Mouse (Mus musculus) lung, adult 2 months (tissue): ENCODE data around the gene Tnfsf8. TPM values are rescaled to one million over a fixed set of nuclear protein-coding genes. Genes with fewer than 3 reads are reported as not detected.

Experiments used
- DNase-seq: peaks from one replicate; pipeline ENCODE4 v3.0.0; 2022
- H3K4me1 ChIP-seq: fragments of 200-500 bp; 2 replicates; pipeline ENCODE4 v1.6.1; 2011; ENCODE audit warnings: low read length; ENCODE audit not compliant: control insufficient read depth, insufficient read depth
- H3K4me3 ChIP-seq: fragments of 200-500 bp; replicated peaks from 2 replicates; pipeline ENCODE3; 2011; ENCODE audit warnings: low read depth, mild to moderate bottlenecking, control low read depth, low read length; ENCODE audit errors: extremely low read depth
- CTCF ChIP-seq: fragments of 200-500 bp; IDR thresholded peaks from 2 replicates; pipeline ENCODE4 v1.5.1; 2011; ENCODE audit warnings: mild to moderate bottlenecking, low read length, control low read depth; ENCODE audit not compliant: insufficient read depth
- POLR2A ChIP-seq: fragments of 200-500 bp; IDR thresholded peaks from 2 replicates; pipeline ENCODE4 v1.6.1; 2011; ENCODE audit warnings: low read depth, mild to moderate bottlenecking, control low read depth, low read length, borderline replicate concordance; ENCODE audit errors: extremely low read depth
- WGBS: fragments of 180-500 bp; shearing (Covaris S2); methylation state at CpG from one replicate; pipeline ENCODE4 v1.1.7; 2018; 5-methylcytosine and 5-hydroxymethylcytosine counted together
- polyA plus RNA-seq: library from polyadenylated mRNA; depleted of rRNA; stranded (reverse); fragments of >200 nt; gene quantifications from 2 replicates; pipeline ENCODE4 v1.2.3, GENCODE M21; 2012

Gene Tnfsf8
- polyA plus RNA-seq, 1 experiment: 0.18 TPM

DNA sequence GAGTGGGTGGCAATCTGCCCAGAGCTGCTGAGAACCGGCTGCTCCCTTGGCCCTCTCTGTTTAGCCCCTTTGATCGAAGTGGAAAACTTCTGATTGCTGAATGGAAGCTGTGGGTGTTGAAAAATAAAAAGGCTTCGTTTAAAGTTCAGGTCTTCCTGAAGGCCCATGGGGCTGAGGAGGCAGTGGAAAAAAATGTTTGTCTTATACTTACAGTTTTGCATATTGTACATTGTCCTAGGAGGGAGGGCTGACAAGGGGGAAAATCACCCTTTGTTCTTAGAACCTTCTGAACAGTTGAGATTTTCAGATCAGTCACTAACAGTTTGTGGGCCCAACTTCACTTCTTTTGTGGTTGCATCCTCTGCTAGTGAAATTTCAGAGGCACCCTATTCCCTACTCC lies 1.8 kb upstream of the Tnfsf8 start:
- WGBS: 28% methylated on average over 3 of the region's 3 CpGs
- Histone ChIP-seq H3K4me1 (peaks cover 5% of the 10 kb centered on the region; the same call in 1 of the 2 replicates), H3K4me3 (no peak overlapping the region)
- DNase-seq: no peak
- TF ChIP-seq CTCF: no peak

DNA sequence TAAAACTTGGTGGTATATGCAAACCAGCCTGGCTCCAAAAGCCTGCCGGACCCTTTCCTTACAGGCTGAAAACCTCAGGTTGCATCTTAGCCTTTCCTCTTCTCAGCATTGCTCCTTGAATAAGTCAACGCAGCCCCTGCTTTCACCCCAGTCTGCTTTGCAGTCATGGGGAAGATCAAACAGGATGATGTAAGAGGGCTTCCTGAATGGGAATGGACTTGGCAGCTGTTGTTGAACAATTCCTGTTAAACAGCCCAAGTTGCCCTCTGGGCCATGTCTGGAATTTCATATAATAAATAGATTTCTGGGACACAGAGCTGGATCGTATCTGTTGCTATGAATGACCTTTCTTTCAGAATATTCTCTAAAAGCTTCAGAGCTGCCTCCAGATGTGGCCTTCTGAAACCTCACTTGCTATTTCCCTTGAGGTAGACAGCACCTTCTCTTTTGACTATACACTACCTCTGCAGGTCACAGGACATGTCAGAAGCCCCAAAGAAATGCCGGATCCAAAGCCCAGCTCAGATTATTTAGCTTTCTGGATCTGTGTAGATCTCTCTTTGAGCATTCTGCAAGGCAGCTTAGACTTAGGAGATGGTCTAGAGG lies 1.0 kb upstream of the Tnfsf8 start:
- no peak for DNase-seq
- peaks cover 5% of the 10 kb centered on the region; the same call in 1 of the 2 replicates for H3K4me1 ChIP-seq
- no peak for TF ChIP-seq CTCF
- no peak for TF ChIP-seq POLR2A
- WGBS: 26% methylated on average over 4 of the region's 4 CpGs
- H3K4me3 ChIP-seq: no peak overlapping the region

DNA sequence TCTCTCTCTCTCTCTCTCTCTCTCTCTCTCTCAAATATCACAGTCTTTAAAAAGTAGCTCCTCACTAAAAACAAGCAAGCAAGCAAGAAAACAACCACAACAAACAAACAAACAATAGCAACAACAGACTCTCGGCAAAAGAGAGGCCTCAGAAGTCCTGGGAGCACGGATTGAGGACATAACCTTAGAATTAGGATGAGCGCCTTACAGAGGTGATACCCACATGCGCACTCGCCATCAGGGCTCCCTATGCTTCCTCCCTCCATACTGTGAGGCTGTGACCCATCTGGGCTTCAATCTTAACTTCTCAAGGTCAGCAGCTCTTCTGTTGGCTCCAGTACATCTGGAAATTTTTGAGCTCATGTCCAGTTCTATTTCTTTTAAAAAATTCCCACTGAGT lies 911 bp downstream of the Tnfsf8 start:
- TF ChIP-seq CTCF: no peak
- no peak for TF ChIP-seq POLR2A
- WGBS: 86% methylated on average over 5 of the region's 5 CpGs
- no peak overlapping the region for H3K4me3 ChIP-seq

DNA sequence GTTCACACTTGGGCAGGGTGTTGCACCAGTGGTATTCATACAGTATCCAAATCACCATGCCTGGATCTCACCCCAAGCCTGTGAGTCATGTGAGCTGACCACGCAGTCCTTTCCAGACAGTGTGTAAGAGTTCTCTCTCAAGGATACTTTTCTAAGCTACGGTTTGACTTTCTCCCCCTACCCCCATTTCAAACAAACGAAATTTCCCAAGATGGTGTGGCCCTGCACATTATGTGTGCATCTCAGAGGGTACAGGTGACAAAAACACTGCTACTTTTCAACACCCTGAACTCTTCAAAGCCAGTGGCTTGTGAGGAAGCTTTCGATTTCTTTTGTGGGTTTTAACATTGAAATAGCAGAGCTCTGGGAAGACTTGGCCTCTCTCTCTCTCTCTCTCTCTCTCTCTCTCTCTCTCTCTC lies 1.4 kb downstream of the Tnfsf8 start:
- peaks cover 5% of the 10 kb centered on the region; the same call in 1 of the 2 replicates for H3K4me1 ChIP-seq
- TF ChIP-seq POLR2A (no peak), CTCF (no peak)
- WGBS: 48% methylated on average over 4 of the region's 4 CpGs
- no peak for DNase-seq
- no peak overlapping the region for H3K4me3 ChIP-seq

More for the DNA sequence above, 911 bp downstream of the Tnfsf8 start:
- peaks cover 5% of the 10 kb centered on the region; the same call in 1 of the 2 replicates for H3K4me1 ChIP-seq
- no peak for DNase-seq

DNA sequence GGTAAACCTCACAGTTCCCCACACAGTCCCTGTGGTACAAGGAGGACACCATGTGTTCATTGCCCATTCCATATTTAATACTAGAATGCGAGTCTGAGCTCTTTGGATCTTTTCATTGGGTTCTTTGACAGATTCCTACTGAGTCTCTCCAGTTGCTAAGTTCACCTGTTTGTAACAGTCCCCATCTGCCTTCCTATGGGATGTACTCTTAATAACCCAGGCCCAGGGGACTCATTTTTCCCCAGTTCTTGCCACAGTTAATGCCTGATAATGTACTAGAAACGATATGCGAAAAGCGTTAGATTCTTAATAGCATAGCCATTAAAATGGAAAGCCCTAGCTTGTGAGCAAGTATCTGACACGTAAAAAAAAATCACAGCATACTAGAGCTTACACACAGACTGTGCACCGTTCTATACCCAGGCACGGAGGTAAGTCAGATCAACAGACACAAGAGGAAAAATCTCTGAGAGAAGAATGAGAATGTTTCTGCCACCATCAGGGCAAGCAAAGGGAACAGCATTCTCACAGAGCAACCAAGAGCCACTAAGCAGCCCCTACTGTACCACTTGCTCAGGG lies 2.4 kb downstream of the Tnfsf8 start:
- Histone ChIP-seq H3K4me1 (peaks cover 5% of the 10 kb centered on the region; the same call in 1 of the 2 replicates), H3K4me3 (no peak overlapping the region)
- WGBS: 87% methylated on average over 7 of the region's 7 CpGs
- TF ChIP-seq CTCF: no peak
- TF ChIP-seq POLR2A: no peak
- no peak for DNase-seq

DNA sequence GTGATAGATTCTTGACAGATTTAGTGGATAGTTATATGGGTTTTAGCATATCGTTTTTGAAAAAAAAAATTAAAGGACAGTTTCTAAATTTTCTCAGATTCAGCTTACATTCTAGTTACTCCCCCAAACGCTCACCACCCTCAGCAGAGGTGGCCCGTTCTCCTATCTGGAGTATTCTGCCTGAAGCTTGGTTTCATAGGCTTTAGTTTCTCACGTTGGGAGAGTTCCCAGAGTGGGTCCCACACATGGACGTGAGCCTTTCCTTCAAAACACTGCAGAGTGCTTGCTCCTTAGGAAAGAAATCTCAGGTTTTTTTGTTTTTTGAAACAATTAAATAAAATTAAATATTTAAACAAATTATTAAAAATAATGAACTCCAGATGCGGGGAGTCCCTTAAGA lies 4.4 kb downstream of the Tnfsf8 start:
- Histone ChIP-seq H3K4me1 (no peaks in the 10 kb centered on the region; the same call in 1 of the 2 replicates), H3K4me3 (no peak overlapping the region)
- DNase-seq: no peak
- no peak for TF ChIP-seq CTCF
- TF ChIP-seq POLR2A: no peak
- 82% methylated on average over 6 of the region's 6 CpGs for WGBS

DNA sequence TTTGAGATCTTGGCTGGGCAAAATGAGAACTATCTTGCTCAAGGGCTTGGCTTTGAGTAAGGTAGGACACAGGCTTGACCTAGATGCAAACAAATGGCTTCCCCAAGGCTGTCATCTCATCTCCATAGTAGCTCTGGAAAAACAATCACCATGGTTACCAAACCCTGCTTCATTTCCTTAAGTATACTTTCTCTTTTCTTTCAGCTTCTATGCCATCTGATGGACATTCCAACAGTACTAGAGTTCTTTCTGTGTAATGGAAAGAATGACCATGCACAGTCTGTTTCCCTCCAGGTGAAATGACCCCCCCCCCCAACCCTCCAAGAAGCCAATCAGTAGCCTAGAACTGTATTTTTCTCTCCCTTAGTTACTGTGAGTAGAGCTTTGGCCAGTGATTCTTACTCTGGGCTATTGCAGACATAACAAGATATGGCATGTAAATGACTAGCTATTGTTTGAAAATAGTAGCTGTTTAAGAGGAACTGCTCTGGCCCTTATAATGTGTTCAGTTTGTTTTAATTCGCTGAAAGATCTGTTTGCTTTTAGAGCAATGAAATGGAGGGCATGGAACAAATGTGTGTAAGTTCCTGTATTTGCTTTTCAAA lies 7.3 kb downstream of the Tnfsf8 start:
- 58% methylated on average over 1 of the region's 1 CpGs for WGBS
- no peak overlapping the region for H3K4me3 ChIP-seq
- H3K4me1 ChIP-seq: no peaks in the 10 kb centered on the region
- TF ChIP-seq POLR2A: no peak
- TF ChIP-seq CTCF: no peak
- DNase-seq: no peak

DNA sequence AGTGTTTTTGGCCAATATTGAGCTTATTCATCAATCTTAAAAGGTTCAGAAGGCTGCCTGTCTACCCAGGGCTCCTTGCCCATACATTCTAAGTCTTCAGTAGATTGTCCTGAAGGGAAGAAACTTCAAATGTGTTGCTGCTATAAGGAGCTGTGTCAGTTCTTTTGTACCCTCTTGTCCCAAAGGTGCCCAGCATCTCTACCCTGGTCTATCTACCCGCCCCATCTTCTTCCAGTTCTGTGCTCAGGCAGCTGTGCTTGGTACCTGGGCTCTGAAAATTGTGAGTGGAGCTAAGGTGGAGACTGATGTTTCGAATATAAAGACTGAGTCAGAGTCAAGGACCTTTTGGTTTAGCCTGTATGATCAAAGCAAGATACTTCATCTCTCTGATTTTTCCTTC lies 11.1 kb downstream of the Tnfsf8 start:
- 83% methylated on average over 2 of the region's 2 CpGs for WGBS
- Histone ChIP-seq H3K4me1 (no peaks in the 10 kb centered on the region; the same call in 1 of the 2 replicates), H3K4me3 (no peak overlapping the region)
- TF ChIP-seq CTCF (no peak), POLR2A (no peak)
- DNase-seq: no peak

DNA sequence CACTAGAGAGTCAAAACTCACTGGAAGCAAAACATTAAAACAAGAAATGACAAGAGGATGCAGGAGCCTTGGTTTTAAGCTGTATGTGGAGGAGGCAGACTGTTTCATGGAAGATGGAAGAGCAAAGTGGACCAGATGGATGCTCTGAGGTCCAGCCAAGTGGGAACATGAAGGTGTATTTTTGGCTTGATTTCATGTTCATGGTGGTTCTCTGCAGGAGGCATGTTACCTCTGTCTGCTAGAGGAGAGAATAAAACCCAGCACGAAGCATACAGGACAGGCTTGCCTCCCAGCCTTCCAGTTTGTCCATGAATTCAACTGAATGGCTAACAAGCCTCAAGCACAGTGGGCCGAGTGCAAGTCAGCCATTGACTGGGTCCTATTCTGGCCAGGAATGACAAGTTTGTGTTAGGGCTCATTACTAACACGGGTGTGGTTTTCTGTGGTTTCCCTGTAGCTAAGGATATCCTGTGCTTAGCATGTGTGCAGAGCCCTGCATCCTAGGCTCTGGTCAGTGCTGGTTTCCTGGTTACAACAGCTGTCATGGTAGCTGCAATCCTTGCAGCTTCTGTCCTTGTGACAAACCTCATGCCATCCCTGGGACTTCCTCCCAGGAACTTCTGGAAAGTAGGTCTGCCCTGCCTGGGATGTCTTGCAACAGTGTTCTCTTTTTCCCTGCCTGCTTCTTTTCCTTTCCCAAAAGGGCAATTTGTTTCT lies 14.1 kb downstream of the Tnfsf8 start:
- WGBS: 49% methylated on average over 3 of the region's 3 CpGs
- no peak for TF ChIP-seq CTCF
- TF ChIP-seq POLR2A: no peak
- DNase-seq: no peak
- Histone ChIP-seq H3K4me1 (no peaks in the 10 kb centered on the region; the same call in 1 of the 2 replicates), H3K4me3 (no peak overlapping the region)

DNA sequence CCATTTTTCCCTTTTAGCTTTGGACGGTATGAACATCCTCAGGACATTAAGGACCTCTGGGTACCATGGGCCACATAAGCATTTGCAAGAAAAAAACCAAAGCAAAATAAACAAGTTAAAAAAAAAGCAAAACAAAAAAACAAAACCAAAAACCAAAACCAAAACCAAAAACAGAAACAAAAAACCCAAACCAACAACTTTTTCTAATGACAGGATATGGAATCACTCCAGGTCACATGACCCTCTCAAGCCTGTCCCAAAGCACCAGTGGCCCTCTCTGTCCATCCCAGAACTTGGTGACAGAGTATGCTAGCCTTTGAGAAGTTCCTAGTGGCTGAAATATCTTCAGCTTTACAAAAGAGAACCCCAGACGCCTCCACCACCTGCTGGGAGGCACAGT lies 15.4 kb downstream of the Tnfsf8 start:
- no peak for DNase-seq
- no peak for TF ChIP-seq POLR2A
- TF ChIP-seq CTCF: no peak
- Histone ChIP-seq H3K4me1 (no peaks in the 10 kb centered on the region; the same call in 1 of the 2 replicates), H3K4me3 (no peak overlapping the region)
- WGBS: 69% methylated on average over 2 of the region's 2 CpGs
